Mouse (Mus musculus) CD4-positive helper T cell, adult 2 months (primary cell): Measurements from ENCODE around the gene Vmn2r110.

Source experiments
- DNase-seq: peaks from one replicate; pipeline ENCODE4 v3.0.0-alpha.2; 2012; ENCODE audit warnings: low read depth, missing footprints, low spot score

The Vmn2r110 gene

GRCm38 (mm10) chr17:20596323-20596722 lies at the start of gene Vmn2r110:
Gene Vmn2r110 (minus strand): TSS chr17:20596423.
- no peak for DNase-seq

DNA sequence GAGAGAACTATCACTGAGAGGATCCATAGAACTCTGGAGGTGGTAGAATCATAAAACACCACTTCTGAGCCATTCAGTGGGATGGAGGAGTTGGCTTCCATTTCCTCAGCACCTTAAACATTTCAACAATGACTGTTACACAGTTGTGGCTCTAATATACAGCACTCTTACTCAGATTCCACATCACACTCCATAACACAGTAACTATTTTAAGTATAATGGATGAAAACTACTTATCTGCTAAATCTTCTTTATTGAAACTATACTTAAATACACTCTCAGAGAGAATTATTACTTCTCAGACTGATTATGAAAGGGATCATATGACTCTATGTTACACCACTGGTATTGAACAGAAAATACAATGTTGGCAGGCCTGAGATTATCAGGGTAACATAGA lies 28.6 kb upstream of the Vmn2r110 start, which contains the start of gene Fpr-rs3:
Gene Fpr-rs3, minus strand, starts transcription at position 101 of the 400 bp plus-strand sequence.
- no peak for DNase-seq

- no peak for DNase-seq
Measured at GRCm38 (mm10) chr17:20564656-20565055, 31.6 kb downstream of the Vmn2r110 start, which contains the start of gene Vmn2r109. Gene Vmn2r109 (minus strand): TSS chr17:20564756.
